Mouse (Mus musculus) small intestine, adult 2 months (tissue): ENCODE measurements around the gene Irak2.

ENCODE experiments used
- CTCF ChIP-seq: fragments of 200-500 bp; IDR thresholded peaks from 2 replicates; pipeline ENCODE4 v1.5.1; 2012; ENCODE audit warnings: low read depth, mild to moderate bottlenecking, control low read depth, inconsistent platforms, low read length, moderate library complexity, mixed read lengths; ENCODE audit not compliant: insufficient replicate concordance, insufficient read length; ENCODE audit errors: extremely low read depth
- POLR2A ChIP-seq: fragments of 200-500 bp; IDR thresholded peaks from 2 replicates; pipeline ENCODE4 v1.6.1; 2012; ENCODE audit warnings: low read depth, mild to moderate bottlenecking, control low read depth, inconsistent platforms, low read length, moderate library complexity

DNA sequence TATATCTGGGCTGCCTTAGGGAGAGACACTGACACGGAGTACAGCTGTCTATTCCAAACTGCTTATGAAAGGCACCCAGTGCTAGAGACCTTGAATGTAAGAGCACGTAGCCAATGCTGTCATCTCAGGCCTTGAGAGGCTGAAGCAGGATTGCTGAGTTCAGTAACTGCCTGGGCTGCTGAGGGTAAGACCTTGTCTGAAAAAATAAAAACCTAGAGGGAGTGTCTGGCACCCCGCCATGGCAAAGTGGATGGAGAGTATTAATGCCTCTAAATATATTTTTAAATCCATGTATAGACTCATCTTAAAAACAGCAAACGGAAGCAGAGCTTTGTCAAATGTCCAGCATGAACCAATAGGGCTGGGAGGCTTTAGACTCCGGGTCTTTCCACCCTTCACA, 38.4 kb upstream of the Irak2 start:
- TF ChIP-seq POLR2A, result no peak
- no peak for TF ChIP-seq CTCF
